Mouse (Mus musculus): ENCODE results near the gene Tbc1d7. TPM values are rescaled to one million over a fixed set of nuclear protein-coding genes. Genes with fewer than 3 reads are reported as not detected.

Gene Tbc1d7
- polyA plus RNA-seq, 1 experiment from 2014 or later = 28.9 TPM

DNA sequence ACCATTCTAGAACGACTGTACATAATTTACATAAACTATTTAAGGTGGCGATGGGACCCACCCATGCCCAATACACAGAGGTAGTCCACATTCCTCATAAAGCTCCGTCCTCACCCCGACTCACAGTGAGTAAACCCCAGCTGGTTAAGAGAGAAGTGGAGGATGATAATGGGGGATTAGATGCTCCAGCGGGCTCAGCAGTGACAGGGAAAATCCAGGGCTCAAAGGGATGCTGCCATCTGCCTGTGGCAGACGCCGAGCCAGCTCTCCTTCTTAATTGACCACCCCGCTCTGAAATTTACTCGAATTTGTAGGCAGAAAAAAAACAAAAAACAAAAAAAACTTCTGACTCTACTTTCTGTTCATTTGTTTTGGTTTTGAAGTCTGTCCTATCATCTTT lies 3.6 kb downstream of the Tbc1d7 start:
- Histone ChIP-seq H3K4me1 (replicated peaks; ENCODE audit: control insufficient read depth, insufficient read depth, low read length) (peaks cover 7% of the 10 kb centered on the region; the same call in 1 of the 2 replicates), H3K36me3 (ENCODE audit: control insufficient read depth, insufficient read depth, low read length) (no peaks in the 10 kb centered on the region), H3K4me2 (no peak overlapping the region), H3K27ac (ENCODE audit: low read depth, low read length) (no peak overlapping the region), H3K9me3 (ENCODE audit: control insufficient read depth, low read length) (no peaks in the 10 kb centered on the region), H3K4me3 (ENCODE audit: low read depth, low read length) (no peak overlapping the region), H3K9ac (ENCODE audit: low read depth, low read length) (no peak overlapping the region), H3K27me3 (replicated peaks; ENCODE audit: control insufficient read depth, insufficient read depth, low read length) (no peaks in the 10 kb centered on the region)
- ATAC-seq (replicated peaks; ENCODE audit: low FRiP score) = no peak
- DNase-seq (ENCODE audit: low spot score) = no peak
- 82% methylated on average over 9 of the region's 9 CpGs for WGBS

DNA sequence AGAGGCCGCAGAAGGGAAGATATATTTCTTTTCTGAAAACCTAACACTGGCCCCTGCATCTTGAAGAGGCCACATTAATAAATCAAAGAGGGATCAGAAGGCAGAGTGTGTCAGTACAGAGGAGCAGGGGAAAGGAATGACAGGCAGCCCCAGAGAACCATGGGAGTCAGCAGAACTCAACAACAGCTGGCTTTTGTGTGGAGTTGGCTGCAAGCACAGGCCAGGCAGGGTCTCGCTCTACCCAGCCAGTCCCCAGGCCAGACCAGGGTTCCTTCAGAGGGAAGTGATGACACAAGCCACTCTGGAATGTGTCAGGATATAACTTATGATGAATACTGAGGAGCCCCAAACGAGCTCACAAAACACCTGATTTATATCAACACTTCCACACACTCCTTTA lies 11.9 kb downstream of the Tbc1d7 start:
- no peaks in the 10 kb centered on the region for H3K4me1 ChIP-seq (replicated peaks; ENCODE audit: control insufficient read depth, insufficient read depth, low read length)
- H3K27ac ChIP-seq (ENCODE audit: low read depth, low read length) = no peak overlapping the region
- no peaks in the 10 kb centered on the region for H3K9me3 ChIP-seq (ENCODE audit: control insufficient read depth, low read length)
- DNase-seq (ENCODE audit: low spot score) (no peak), ATAC-seq (replicated peaks; ENCODE audit: low FRiP score) (no peak)
- H3K4me2 ChIP-seq = no peak overlapping the region
- H3K36me3 ChIP-seq (ENCODE audit: control insufficient read depth, insufficient read depth, low read length) = peaks cover 6% of the 10 kb centered on the region; the same call in 1 of the 2 replicates
- H3K27me3 ChIP-seq (replicated peaks; ENCODE audit: control insufficient read depth, insufficient read depth, low read length) = no peaks in the 10 kb centered on the region
- H3K9ac ChIP-seq (ENCODE audit: low read depth, low read length) = no peak overlapping the region
- WGBS = 53% methylated on average over 3 of the region's 3 CpGs
- no peak overlapping the region for H3K4me3 ChIP-seq (ENCODE audit: low read depth, low read length)

DNA sequence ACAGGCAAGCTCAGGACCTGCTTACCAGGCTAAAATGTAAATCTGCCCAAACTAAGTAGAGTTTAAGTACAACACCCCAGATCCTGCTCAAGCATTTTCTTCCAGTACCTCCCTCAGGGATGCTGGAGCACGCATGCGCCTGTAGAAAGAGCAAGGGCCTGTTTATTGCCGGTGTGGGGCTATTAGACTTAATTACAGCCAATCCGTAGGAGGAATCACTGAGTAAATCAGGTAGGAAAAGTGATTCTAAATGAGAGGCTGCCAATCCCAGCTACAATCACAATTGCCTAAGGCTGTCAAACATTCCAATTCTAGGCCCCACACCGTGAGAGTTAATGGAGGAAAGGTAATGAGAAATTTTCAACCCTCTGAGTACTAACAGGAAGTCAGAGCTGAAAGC lies 13.0 kb downstream of the Tbc1d7 start:
- no peak for DNase-seq (ENCODE audit: low spot score)
- no peaks in the 10 kb centered on the region for H3K9me3 ChIP-seq (ENCODE audit: control insufficient read depth, low read length)
- no peaks in the 10 kb centered on the region for H3K4me1 ChIP-seq (replicated peaks; ENCODE audit: control insufficient read depth, insufficient read depth, low read length)
- H3K4me2 ChIP-seq = no peak overlapping the region
- H3K27ac ChIP-seq (ENCODE audit: low read depth, low read length) = no peak overlapping the region
- no peaks in the 10 kb centered on the region for H3K27me3 ChIP-seq (replicated peaks; ENCODE audit: control insufficient read depth, insufficient read depth, low read length)
- ATAC-seq (replicated peaks; ENCODE audit: low FRiP score) = no peak
- no peak overlapping the region for H3K4me3 ChIP-seq (ENCODE audit: low read depth, low read length)
- H3K9ac ChIP-seq (ENCODE audit: low read depth, low read length) = no peak overlapping the region
- H3K36me3 ChIP-seq (ENCODE audit: control insufficient read depth, insufficient read depth, low read length) = peaks cover 6% of the 10 kb centered on the region; the same call in 1 of the 2 replicates
- 77% methylated on average over 5 of the region's 5 CpGs for WGBS

DNA sequence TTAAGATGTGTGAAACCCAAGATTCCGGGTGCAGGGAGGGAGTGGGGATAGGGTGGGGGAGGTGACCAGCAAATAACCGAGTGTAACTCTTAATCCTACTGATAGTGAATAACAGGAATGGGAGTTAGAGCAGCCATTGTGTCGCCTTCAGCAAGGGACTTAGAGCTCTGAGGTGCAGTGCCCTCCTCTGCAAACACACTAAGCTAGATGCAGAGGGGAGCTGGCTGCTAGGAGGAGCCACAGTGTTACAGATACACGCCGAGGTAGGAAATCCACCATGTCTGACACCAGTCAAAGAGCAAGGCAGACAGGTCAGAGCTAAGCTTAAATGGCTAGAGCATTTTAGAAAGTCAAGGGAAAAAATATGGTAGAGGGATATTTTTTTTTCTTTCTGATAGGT lies 13.9 kb downstream of the Tbc1d7 start:
- DNase-seq (ENCODE audit: low spot score) = no peak

DNA sequence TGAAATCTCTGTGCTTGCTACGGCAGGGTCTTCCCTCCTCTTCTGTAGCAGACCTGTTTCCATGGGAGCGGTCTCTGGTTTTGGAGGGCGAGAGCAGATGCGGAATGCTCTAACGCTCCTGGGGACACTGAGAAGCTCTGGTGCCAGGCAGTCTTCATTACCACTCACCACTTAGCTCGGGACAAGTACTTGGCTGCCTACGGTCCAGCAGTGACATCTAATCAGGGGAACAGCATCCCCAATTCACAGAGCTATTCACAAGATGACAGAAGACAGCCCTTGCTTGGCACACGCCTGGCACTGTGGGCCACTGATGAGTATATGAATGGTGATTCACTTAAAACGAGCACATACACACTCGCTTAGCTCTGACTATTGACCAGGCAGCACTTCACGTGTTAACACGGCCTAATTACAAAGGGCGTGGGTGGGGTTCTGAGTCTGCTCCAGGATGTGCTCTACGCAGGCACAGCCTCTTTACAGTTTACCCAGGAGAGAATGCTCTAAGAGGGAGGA lies 19.2 kb downstream of the Tbc1d7 start:
- H3K27ac ChIP-seq (ENCODE audit: low read depth, low read length) = no peak overlapping the region
- no peak overlapping the region for H3K4me2 ChIP-seq
- H3K4me1 ChIP-seq (replicated peaks; ENCODE audit: control insufficient read depth, insufficient read depth, low read length) = no peaks in the 10 kb centered on the region
- H3K27me3 ChIP-seq (replicated peaks; ENCODE audit: control insufficient read depth, insufficient read depth, low read length) = no peaks in the 10 kb centered on the region
- no peak overlapping the region for H3K4me3 ChIP-seq (ENCODE audit: low read depth, low read length)
- H3K9me3 ChIP-seq (ENCODE audit: control insufficient read depth, low read length) = no peaks in the 10 kb centered on the region
- ATAC-seq (replicated peaks; ENCODE audit: low FRiP score) = no peak
- 89% methylated on average over 14 of the region's 14 CpGs for whole genome bisulfite sequencing
- no peaks in the 10 kb centered on the region; the same call in 1 of the 2 replicates for H3K36me3 ChIP-seq (ENCODE audit: control insufficient read depth, insufficient read depth, low read length)
- DNase-seq (ENCODE audit: low spot score) = no peak
- H3K9ac ChIP-seq (ENCODE audit: low read depth, low read length) = no peak overlapping the region

More for the DNA sequence above, 13.9 kb downstream of the Tbc1d7 start:
- Histone ChIP-seq H3K9ac (ENCODE audit: low read depth, low read length) (no peak overlapping the region), H3K27me3 (replicated peaks; ENCODE audit: control insufficient read depth, insufficient read depth, low read length) (no peaks in the 10 kb centered on the region), H3K27ac (ENCODE audit: low read depth, low read length) (no peak overlapping the region), H3K4me2 (no peak overlapping the region), H3K4me1 (replicated peaks; ENCODE audit: control insufficient read depth, insufficient read depth, low read length) (no peaks in the 10 kb centered on the region), H3K9me3 (ENCODE audit: control insufficient read depth, low read length) (no peaks in the 10 kb centered on the region), H3K36me3 (ENCODE audit: control insufficient read depth, insufficient read depth, low read length) (peaks cover 6% of the 10 kb centered on the region; the same call in 1 of the 2 replicates), H3K4me3 (ENCODE audit: low read depth, low read length) (no peak overlapping the region)
- no peak for ATAC-seq (replicated peaks; ENCODE audit: low FRiP score)
- WGBS = 53% methylated on average over 5 of the region's 5 CpGs

DNA sequence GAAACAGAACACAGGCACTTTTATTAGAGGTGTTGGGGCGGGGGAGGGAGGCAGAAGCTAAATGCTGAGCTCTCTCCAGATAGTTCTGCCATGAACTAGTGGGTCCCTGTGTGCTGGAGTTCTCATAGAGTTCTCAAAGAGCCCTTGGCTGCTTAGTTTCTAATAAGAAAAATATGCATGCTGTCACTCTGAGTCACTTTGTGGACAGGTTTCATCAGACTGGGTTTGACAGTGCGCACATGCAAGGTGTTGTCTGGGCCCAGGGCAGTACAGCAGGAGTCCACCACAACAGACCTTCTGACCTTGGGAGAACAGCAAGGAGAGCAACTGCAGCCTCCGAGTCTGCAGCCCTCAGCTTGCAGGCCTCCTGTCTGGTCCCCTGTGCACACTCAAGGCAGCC lies 21.6 kb downstream of the Tbc1d7 start:
- ATAC-seq (replicated peaks; ENCODE audit: low FRiP score) = no peak
- Histone ChIP-seq H3K9ac (ENCODE audit: low read depth, low read length) (no peak overlapping the region), H3K4me1 (replicated peaks; ENCODE audit: control insufficient read depth, insufficient read depth, low read length) (no peaks in the 10 kb centered on the region), H3K4me2 (no peak overlapping the region), H3K27ac (ENCODE audit: low read depth, low read length) (no peak overlapping the region), H3K27me3 (replicated peaks; ENCODE audit: control insufficient read depth, insufficient read depth, low read length) (no peaks in the 10 kb centered on the region), H3K36me3 (ENCODE audit: control insufficient read depth, insufficient read depth, low read length) (no peaks in the 10 kb centered on the region; the same call in 1 of the 2 replicates), H3K9me3 (ENCODE audit: control insufficient read depth, low read length) (no peaks in the 10 kb centered on the region), H3K4me3 (ENCODE audit: low read depth, low read length) (no peak overlapping the region)
- DNase-seq (ENCODE audit: low spot score) = no peak
- WGBS = 78% methylated on average over 3 of the region's 3 CpGs

DNA sequence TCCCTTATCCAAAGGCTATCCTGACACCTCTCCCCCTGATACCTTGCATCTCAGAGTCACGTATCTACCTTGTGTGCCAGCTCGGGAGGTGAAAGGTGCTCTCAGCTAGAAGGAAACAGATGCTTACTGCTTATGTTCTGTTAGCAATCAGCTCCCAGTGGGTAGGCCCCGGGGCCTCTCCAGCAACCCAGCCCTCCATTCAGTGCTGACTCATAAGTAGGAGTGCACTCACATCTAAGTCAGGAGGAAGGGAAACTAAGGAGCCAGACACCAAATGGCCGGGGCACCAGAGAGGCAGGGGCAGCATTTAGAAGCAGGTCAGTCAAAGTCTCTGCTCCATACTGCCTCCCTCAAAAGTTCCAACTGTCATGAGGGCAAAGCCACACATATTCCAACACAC lies 22.6 kb downstream of the Tbc1d7 start:
- WGBS = 64% methylated on average over 4 of the region's 4 CpGs
- no peak overlapping the region for H3K27ac ChIP-seq (ENCODE audit: low read depth, low read length)
- no peak overlapping the region for H3K4me2 ChIP-seq
- no peak for ATAC-seq (replicated peaks; ENCODE audit: low FRiP score)
- H3K27me3 ChIP-seq (replicated peaks; ENCODE audit: control insufficient read depth, insufficient read depth, low read length) = no peaks in the 10 kb centered on the region
- H3K4me3 ChIP-seq (ENCODE audit: low read depth, low read length) = no peak overlapping the region
- DNase-seq (ENCODE audit: low spot score) = no peak
- H3K4me1 ChIP-seq (replicated peaks; ENCODE audit: control insufficient read depth, insufficient read depth, low read length) = no peaks in the 10 kb centered on the region
- no peak overlapping the region for H3K9ac ChIP-seq (ENCODE audit: low read depth, low read length)
- no peaks in the 10 kb centered on the region for H3K9me3 ChIP-seq (ENCODE audit: control insufficient read depth, low read length)
- H3K36me3 ChIP-seq (ENCODE audit: control insufficient read depth, insufficient read depth, low read length) = no peaks in the 10 kb centered on the region; the same call in 1 of the 2 replicates

DNA sequence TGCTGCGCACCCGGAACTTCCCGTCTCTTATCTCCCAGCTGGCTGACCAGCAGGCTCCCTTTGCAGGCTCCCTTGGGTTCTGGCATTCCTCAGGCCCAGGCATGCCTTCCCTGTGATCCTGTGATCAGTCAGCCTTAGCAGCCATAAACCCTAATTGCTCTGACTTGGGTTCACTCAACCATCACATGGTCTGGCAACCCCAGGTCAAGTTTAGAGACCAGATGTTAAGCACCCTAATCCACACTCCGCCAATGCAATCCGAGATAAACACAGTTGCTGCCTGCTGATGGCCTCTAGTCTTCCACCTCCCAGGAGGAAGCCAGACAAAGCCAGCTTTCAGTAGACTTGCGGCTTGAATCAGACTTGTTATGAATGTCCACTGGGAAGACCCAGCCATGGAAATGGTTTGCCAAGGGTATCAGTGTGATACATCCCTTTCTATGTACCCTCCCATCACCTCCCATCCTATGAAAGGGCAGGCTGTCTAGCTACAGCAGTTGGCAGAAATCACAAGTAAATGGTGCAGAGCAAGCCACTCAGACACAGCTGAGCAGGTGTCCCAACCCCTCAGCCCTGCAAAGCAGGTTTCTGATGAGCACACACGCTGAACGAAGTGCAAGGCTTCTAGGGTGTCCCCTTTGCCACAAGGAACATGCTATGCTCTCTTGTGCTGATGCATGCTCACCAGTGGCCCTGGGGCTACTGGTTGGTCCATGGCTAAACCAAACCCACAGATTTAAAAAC lies 24.6 kb downstream of the Tbc1d7 start:
- no peaks in the 10 kb centered on the region for H3K27me3 ChIP-seq (replicated peaks; ENCODE audit: control insufficient read depth, insufficient read depth, low read length)
- H3K4me3 ChIP-seq (ENCODE audit: low read depth, low read length) = no peak overlapping the region
- H3K36me3 ChIP-seq (ENCODE audit: control insufficient read depth, insufficient read depth, low read length) = no peaks in the 10 kb centered on the region; the same call in 1 of the 2 replicates
- H3K4me2 ChIP-seq = no peak overlapping the region
- ATAC-seq (replicated peaks; ENCODE audit: low FRiP score) = no peak
- no peak overlapping the region for H3K9ac ChIP-seq (ENCODE audit: low read depth, low read length)
- H3K9me3 ChIP-seq (ENCODE audit: control insufficient read depth, low read length) = no peaks in the 10 kb centered on the region
- 63% methylated on average over 8 of the region's 8 CpGs for WGBS
- no peak overlapping the region for H3K27ac ChIP-seq (ENCODE audit: low read depth, low read length)
- DNase-seq (ENCODE audit: low spot score) = no peak
- H3K4me1 ChIP-seq (replicated peaks; ENCODE audit: control insufficient read depth, insufficient read depth, low read length) = no peaks in the 10 kb centered on the region
